Mouse (Mus musculus) MEL (cell line): Measurements from ENCODE around the gene Rhog. TPM values are rescaled to one million over a fixed set of nuclear protein-coding genes. Genes with fewer than 3 reads are reported as not detected.

Source experiments
- DNase-seq: peaks from one replicate; pipeline ENCODE4 v3.0.0; 2011; ENCODE audit warnings: low read depth, low spot score
- H3K27ac ChIP-seq: 2 replicates; pipeline ENCODE4 v1.5.1; 2012; ENCODE audit warnings: low read depth, mild to moderate bottlenecking, control low read depth, low read length, moderate library complexity; ENCODE audit not compliant: control insufficient read depth
- H3K27me3 ChIP-seq, 2 experiments: fragments of 150-350 bp in 1 of 2; sonication (generic) in 1 of 2; 2 replicates each; pipeline ENCODE4 v1.6.1; 2012; ENCODE audit warnings: low read length in 2 of 2, mild to moderate bottlenecking in 2 of 2, improper control_type of control experiment in 1 of 2, moderate library complexity in 1 of 2; ENCODE audit not compliant: insufficient read depth in 2 of 2, control insufficient read depth in 1 of 2
- H3K36me3 ChIP-seq, 2 experiments: 2 replicates each; pipeline ENCODE4 v1.6.1; 2012 to 2014; ENCODE audit warnings: low read length in 2 of 2, improper control_type of control experiment in 1 of 2, inconsistent platforms in 1 of 2, mild to moderate bottlenecking in 1 of 2; ENCODE audit not compliant: insufficient read depth in 2 of 2, control insufficient read depth in 1 of 2
- H3K4me1 ChIP-seq, 2 experiments: fragments of 150-350 bp in 1 of 2; sonication (generic) in 1 of 2; 2 replicates each; pipeline ENCODE4 v1.6.1; 2012; ENCODE audit warnings: low read length in 2 of 2, improper control_type of control experiment in 1 of 2, mild to moderate bottlenecking in 1 of 2; ENCODE audit not compliant: insufficient read depth in 2 of 2, control insufficient read depth in 1 of 2
- H3K4me3 ChIP-seq, 2 experiments: fragments of 150-350 bp in 1 of 2; sonication (generic) in 1 of 2; 2 replicates each; pipeline ENCODE4 v1.5.1; 2012; ENCODE audit warnings: low read depth in 2 of 2, low read length in 2 of 2, mild to moderate bottlenecking in 2 of 2, moderate library complexity in 2 of 2, control low read depth in 1 of 2, improper control_type of control experiment in 1 of 2; ENCODE audit not compliant: control insufficient read depth in 1 of 2, insufficient read depth in 1 of 2
- H3K79me2 ChIP-seq: 2 replicates; pipeline ENCODE4 v1.6.1; 2012; ENCODE audit warnings: mild to moderate bottlenecking, low read length, moderate library complexity; ENCODE audit not compliant: control insufficient read depth, poor library complexity, insufficient read depth
- H3K9ac ChIP-seq: 2 replicates; pipeline ENCODE4 v1.6.1; 2012; ENCODE audit warnings: low read depth, mild to moderate bottlenecking, control low read depth, low read length, moderate library complexity; ENCODE audit not compliant: control insufficient read depth, poor library complexity, severe bottlenecking
- H3K9me3 ChIP-seq: fragments of 150-350 bp; sonication (generic); replicated peaks from 2 replicates; pipeline ENCODE4 v1.6.1; 2012; ENCODE audit warnings: mild to moderate bottlenecking, low read length, improper control_type of control experiment, moderate library complexity; ENCODE audit not compliant: insufficient read depth
- CHD1 ChIP-seq: IDR thresholded peaks from 2 replicates; pipeline ENCODE4 v1.6.1; 2012; ENCODE audit warnings: low read depth, mild to moderate bottlenecking, inconsistent platforms, low read length, improper control_type of control experiment
- CHD2 ChIP-seq: IDR thresholded peaks from 2 replicates; pipeline ENCODE4 v1.6.1; 2011; ENCODE audit warnings: low read length, improper control_type of control experiment
- EP300 ChIP-seq, 2 experiments: IDR thresholded peaks; 2 replicates each; pipeline ENCODE4 v1.6.1; 2011; ENCODE audit warnings: improper control_type of control experiment in 2 of 2, low read length in 2 of 2, low read depth in 1 of 2, mild to moderate bottlenecking in 1 of 2
- GABPA ChIP-seq: IDR thresholded peaks from 2 replicates; pipeline ENCODE4 v1.6.1; 2012; ENCODE audit warnings: low read depth, mild to moderate bottlenecking, inconsistent platforms, low read length, improper control_type of control experiment, moderate library complexity
- HCFC1 ChIP-seq: IDR thresholded peaks from 2 replicates; pipeline ENCODE4 v1.6.1; 2012; ENCODE audit warnings: low read depth, mild to moderate bottlenecking, inconsistent platforms, low read length, improper control_type of control experiment, moderate library complexity
- MAFK ChIP-seq: IDR thresholded peaks from 2 replicates; pipeline ENCODE4 v1.6.1; 2011; ENCODE audit warnings: low read depth, mild to moderate bottlenecking, low read length, improper control_type of control experiment, borderline replicate concordance
- MAZ ChIP-seq: IDR thresholded peaks from 2 replicates; pipeline ENCODE4 v1.6.1; 2012; ENCODE audit warnings: low read depth, mild to moderate bottlenecking, inconsistent platforms, low read length, improper control_type of control experiment
- MEF2A ChIP-seq: IDR thresholded peaks from 2 replicates; pipeline ENCODE4 v1.6.1; 2014; ENCODE audit warnings: low read depth, mild to moderate bottlenecking, inconsistent platforms, low read length, improper control_type of control experiment; ENCODE audit not compliant: poor library complexity, insufficient replicate concordance, severe bottlenecking; ENCODE audit errors: extremely low read depth
- MYC ChIP-seq: IDR thresholded peaks from 2 replicates; pipeline ENCODE4 v1.6.1; 2011; ENCODE audit warnings: low read depth, mild to moderate bottlenecking, low read length, improper control_type of control experiment, moderate library complexity
- NRF1 ChIP-seq: IDR thresholded peaks from 2 replicates; pipeline ENCODE4 v1.6.1; 2014; ENCODE audit warnings: low read depth, mild to moderate bottlenecking, inconsistent platforms, low read length, improper control_type of control experiment, moderate library complexity; ENCODE audit not compliant: poor library complexity, insufficient read depth, severe bottlenecking
- POLR2AphosphoS2 ChIP-seq: IDR thresholded peaks from 2 replicates; pipeline ENCODE4 v1.6.1; 2011; ENCODE audit warnings: low read length, improper control_type of control experiment
- POLR2AphosphoS5 ChIP-seq: IDR thresholded peaks from 2 replicates; pipeline ENCODE4 v1.6.1; 2012; ENCODE audit warnings: low read depth, borderline replicate concordance, mild to moderate bottlenecking, inconsistent platforms, low read length, moderate library complexity, mixed read lengths
- RCOR1 ChIP-seq: IDR thresholded peaks from 2 replicates; pipeline ENCODE4 v1.6.1; 2012; ENCODE audit warnings: low read depth, mild to moderate bottlenecking, inconsistent platforms, low read length, improper control_type of control experiment
- SIN3A ChIP-seq: IDR thresholded peaks from 2 replicates; pipeline ENCODE4 v1.6.1; 2012; ENCODE audit warnings: low read length, improper control_type of control experiment, inconsistent platforms
- SMC3 ChIP-seq: IDR thresholded peaks from 2 replicates; pipeline ENCODE4 v1.6.1; 2011; ENCODE audit warnings: low read depth, low read length, improper control_type of control experiment
- TAL1 ChIP-seq: IDR thresholded peaks from 2 replicates; pipeline ENCODE4 v1.6.1; 2012; ENCODE audit warnings: mild to moderate bottlenecking, inconsistent platforms, low read length, moderate library complexity, mixed read lengths
- TBP ChIP-seq: IDR thresholded peaks from 2 replicates; pipeline ENCODE4 v1.8.0; 2011; ENCODE audit warnings: low read depth, low read length, improper control_type of control experiment
- USF1 ChIP-seq: IDR thresholded peaks from 2 replicates; pipeline ENCODE4 v1.6.1; 2014; ENCODE audit warnings: low read depth, mild to moderate bottlenecking, inconsistent platforms, low read length, improper control_type of control experiment, moderate library complexity
- ZMIZ1 ChIP-seq: IDR thresholded peaks from 2 replicates; pipeline ENCODE4 v1.6.1; 2012; ENCODE audit warnings: low read depth, mild to moderate bottlenecking, inconsistent platforms, low read length, improper control_type of control experiment, moderate library complexity
- polyA plus RNA-seq, 2 experiments: library from polyadenylated mRNA; stranded (reverse) in 1 of 2; unstranded in 1 of 2; fragments of >175 nt in 1 of 2; fragments of >200 nt in 1 of 2; gene quantifications; 2 replicates each; pipeline versions ENCODE4 v1.2.1 to v1.2.4; 2012; ENCODE audit warnings: low replicate concordance in 2 of 2, low read depth in 1 of 2; ENCODE audit not compliant: insufficient read length in 2 of 2, insufficient read depth in 1 of 2, missing spikeins in 1 of 2
- total RNA-seq: library from RNA; depleted of rRNA; stranded (reverse); fragments of 300-350 nt; gene quantifications from 2 replicates; pipeline ENCODE4 v1.2.3, GENCODE M21; 2012

Gene Rhog
- total and polyA plus RNA-seq, 3 experiments: 24.1 to 425 (median 347) TPM

- H3K27me3 ChIP-seq: no peaks in the 10 kb centered on the region
- peak overlapping the region; percentile 99 for H3K27ac ChIP-seq
- no peaks in the 10 kb centered on the region for H3K9me3 ChIP-seq
- DNase-seq: no peak
- H3K9ac ChIP-seq: peak overlapping the region; percentile 97
- TF ChIP-seq MEF2A: no peak
- TF ChIP-seq GABPA: no peak
- no peak for TF ChIP-seq POLR2AphosphoS2
- no peak for TF ChIP-seq NRF1
- TF ChIP-seq MAFK: no peak
- TF ChIP-seq CHD2: no peak
- TF ChIP-seq MAZ: no peak
- TF ChIP-seq SMC3: no peak
- no peak for TF ChIP-seq USF1
- no peak for TF ChIP-seq MYC
- peak overlapping the region in 1 of 2 experiments; percentile 83; a peak in 1 of 4 replicates for H3K4me3 ChIP-seq
- peaks cover 69% of the 10 kb centered on the region for H3K79me2 ChIP-seq
- H3K4me1 ChIP-seq: peaks cover 38 to 71% of the 10 kb centered on the region in 2 experiments
- H3K36me3 ChIP-seq: peaks cover 2 to 64% of the 10 kb centered on the region in 2 experiments
Observed at GRCm38 (mm10) chr7:102246265-102246664, 9.6 kb downstream of the Rhog start.

GRCm38 (mm10) chr7:102245775-102246174 is 10.1 kb downstream of the Rhog start:
- H3K9ac ChIP-seq: peak overlapping the region; percentile 97
- H3K79me2 ChIP-seq: peaks cover 71% of the 10 kb centered on the region
- peak overlapping the region; percentile 99 for H3K27ac ChIP-seq
- H3K27me3 ChIP-seq: no peaks in the 10 kb centered on the region
- no peak for TF ChIP-seq GABPA
- TF ChIP-seq CHD2: 0 out of 2 replicates have a peak, but pooled peaks have one; percentile 23
- TF ChIP-seq EP300 (IDR thresholded peaks at IDR 0.05; ENCODE audit: low read depth in 1 of 2, low read length in 2 of 2): peak in 1 of 2 experiments; percentile 41; a peak in 1 of 4 replicates
- TF ChIP-seq TBP: no peak
- 0 out of 2 replicates have a peak, but pooled peaks have one; percentile 59 for TF ChIP-seq CHD1
- TF ChIP-seq MEF2A: no peak
- TF ChIP-seq ZMIZ1: no peak
- no peak for TF ChIP-seq MYC
- TF ChIP-seq SIN3A: peak; percentile 14; the same call in 1 of the 2 replicates
- 0 out of 2 replicates have a peak, but pooled peaks have one; percentile 23 for TF ChIP-seq RCOR1
- no peak for TF ChIP-seq POLR2AphosphoS5
- no peak for TF ChIP-seq HCFC1
- no peak for TF ChIP-seq TAL1
- no peaks in the 10 kb centered on the region for H3K9me3 ChIP-seq
- peaks cover 2 to 66% of the 10 kb centered on the region in 2 experiments for H3K36me3 ChIP-seq
- H3K4me3 ChIP-seq: 0 out of 4 replicates have a peak overlapping the region, but pooled peaks of 1 of the 2 experiments have one; percentile 1
- H3K4me1 ChIP-seq: peaks cover 38 to 73% of the 10 kb centered on the region in 2 experiments
- DNase-seq: peak; percentile 75
